Mouse (Mus musculus) lung, embryonic 15.5 days (tissue): ENCODE data around the gene Aldh4a1. TPM values are rescaled to one million over a fixed set of nuclear protein-coding genes. Genes with fewer than 3 reads are reported as not detected.

Source experiments
- ATAC-seq: fragments of 200-750 bp; cut with Nextera tagmentation; 2 replicates; pipeline ENCODE4 v1.8.0; 2017; ENCODE audit warnings: moderate number of reproducible peaks, borderline replicate concordance; ENCODE audit not compliant: low FRiP score, low TSS enrichment; ENCODE audit errors: extremely low read depth
- H3K27ac ChIP-seq: fragments of 300-500 bp; sonication (generic); 2 replicates; pipeline ENCODE4 v1.5.1; 2015; ENCODE audit warnings: moderate library complexity, mild to moderate bottlenecking, inconsistent platforms
- H3K27me3 ChIP-seq: fragments of 300-500 bp; sonication (generic); 2 replicates; pipeline ENCODE4 v1.6.1; 2015; ENCODE audit warnings: inconsistent platforms
- H3K36me3 ChIP-seq: fragments of 300-500 bp; sonication (generic); 2 replicates; pipeline ENCODE4 v1.6.1; 2015; ENCODE audit warnings: inconsistent platforms
- H3K4me1 ChIP-seq: fragments of 300-500 bp; sonication (generic); 2 replicates; pipeline ENCODE4 v1.6.1; 2015; ENCODE audit warnings: inconsistent platforms
- H3K4me2 ChIP-seq: fragments of 300-500 bp; sonication (generic); 2 replicates; pipeline ENCODE4 v1.6.1; 2015; ENCODE audit warnings: inconsistent platforms, mild to moderate bottlenecking, moderate library complexity
- H3K4me3 ChIP-seq: fragments of 300-500 bp; sonication (generic); 2 replicates; pipeline ENCODE4 v1.5.1; 2015; ENCODE audit warnings: mild to moderate bottlenecking, inconsistent platforms
- H3K9ac ChIP-seq: fragments of 300-500 bp; sonication (generic); 2 replicates; pipeline ENCODE4 v1.6.1; 2015; ENCODE audit warnings: inconsistent platforms
- H3K9me3 ChIP-seq: fragments of 300-500 bp; sonication (generic); 2 replicates; pipeline ENCODE4 v1.6.1; 2016; ENCODE audit warnings: inconsistent platforms
- WGBS: fragments of 180-500 bp; shearing (Covaris S2); methylation state at CpG from one replicate; pipeline ENCODE4 v1.1.7; 2015; 5-methylcytosine and 5-hydroxymethylcytosine counted together
- microRNA-seq: library from miRNA; unstranded; fragments of <30 nt; microRNA quantifications from one replicate; pipeline ENCODE4, GENCODE M21; 2016
- polyA plus RNA-seq: library from polyadenylated mRNA; unstranded; fragments of >200 nt; fragmentation: Nextera tagmentation; extraction: Ambion mirVana; gene quantifications from 2 replicates; pipeline ENCODE4 v1.2.1, GENCODE M21; 2015

The Aldh4a1 gene
- polyA plus RNA-seq, 1 experiment from 2014 or later, result 27.4 TPM

- no peaks in the 10 kb centered on the region for H3K36me3 ChIP-seq
- no peak overlapping the region for H3K27ac ChIP-seq
- H3K4me2 ChIP-seq, result no peak overlapping the region
- H3K4me3 ChIP-seq, result no peak overlapping the region
- no peak overlapping the region for H3K9ac ChIP-seq
- no peaks in the 10 kb centered on the region for H3K9me3 ChIP-seq
- no peak for ATAC-seq
- H3K27me3 ChIP-seq, result peaks cover 12% of the 10 kb centered on the region; the same call in 1 of the 2 replicates
- WGBS, result 36% methylated on average over 7 of the region's 7 CpGs
- no peaks in the 10 kb centered on the region for H3K4me1 ChIP-seq
Measured at GRCm38 (mm10) chr4:139689627-139690269, 67.1 kb downstream of the Aldh4a1 start.

- Histone ChIP-seq H3K4me2 (no peak overlapping the region), H3K4me1 (no peaks in the 10 kb centered on the region), H3K9me3 (no peaks in the 10 kb centered on the region), H3K27ac (no peak overlapping the region), H3K36me3 (no peaks in the 10 kb centered on the region), H3K27me3 (peaks cover 12% of the 10 kb centered on the region; the same call in 1 of the 2 replicates), H3K9ac (no peak overlapping the region), H3K4me3 (no peak overlapping the region)
- no peak for ATAC-seq
- 39% methylated on average over 5 of the region's 5 CpGs for WGBS
Measured at GRCm38 (mm10) chr4:139693315-139693714, 70.6 kb downstream of the Aldh4a1 start.

GRCm38 (mm10) chr4:139697755-139698154, 75.1 kb downstream of the Aldh4a1 start:
- Histone ChIP-seq H3K9ac (no peak overlapping the region), H3K4me2 (no peak overlapping the region), H3K36me3 (no peaks in the 10 kb centered on the region), H3K4me1 (no peaks in the 10 kb centered on the region), H3K4me3 (no peak overlapping the region), H3K27ac (no peak overlapping the region), H3K27me3 (peaks cover 10% of the 10 kb centered on the region; the same call in 1 of the 2 replicates), H3K9me3 (no peaks in the 10 kb centered on the region)
- WGBS, result 6% methylated on average over 9 of the region's 9 CpGs
- no peak; the same call in 1 of the 2 replicates for ATAC-seq

- no peak overlapping the region for H3K9ac ChIP-seq
- H3K4me3 ChIP-seq, result no peak overlapping the region
- ATAC-seq, result no peak
- no peaks in the 10 kb centered on the region for H3K4me1 ChIP-seq
- no peaks in the 10 kb centered on the region for H3K9me3 ChIP-seq
- H3K4me2 ChIP-seq, result no peak overlapping the region
- no peaks in the 10 kb centered on the region for H3K36me3 ChIP-seq
- WGBS, result 36% methylated on average over 8 of the region's 8 CpGs
- 0 out of 2 replicates have a peak, but pooled peaks cover 2% of the 10 kb centered on the region for H3K27me3 ChIP-seq
- H3K27ac ChIP-seq, result no peak overlapping the region
Measured at GRCm38 (mm10) chr4:139698602-139699001, 75.9 kb downstream of the Aldh4a1 start.

Small RNA genes lying within 50 kb of the gene (microRNA-seq; reads per million reads assigned to microRNA genes)
- not detected for gene Gm25571
- not detected for gene Mir7020

Other genes with a start within 250 kb of the Aldh4a1 start
- 3.6 and 4.1 TPM in 2 replicates for gene Iffo2, start 92.3 kb upstream of the Aldh4a1 start, polyA plus RNA-seq
- not detected in 2 replicates for gene Gm21969, start 19.7 kb upstream of the Aldh4a1 start, polyA plus RNA-seq
- not detected in 2 replicates for gene Tas1r2, start 30.7 kb downstream of the Aldh4a1 start, polyA plus RNA-seq
- 0.02 TPM in 1 of 2 replicates, not detected in the other for gene Pax7, start 210.7 kb downstream of the Aldh4a1 start, polyA plus RNA-seq